Mouse (Mus musculus) cerebellum, postnatal 10 days (tissue): ENCODE results near the gene Spsb4.

ENCODE experiments used
- DNase-seq, 2 experiments: peaks; one replicate each; pipeline ENCODE4 v3.0.0; 2021; ENCODE audit warnings: mixed read lengths in 2 of 2

Gene Spsb4

GRCm38 (mm10) chr9:97015751-97016150 lies 2.9 kb downstream of the Spsb4 start:
- DNase-seq: peak; percentile 69 to 74

GRCm38 (mm10) chr9:97013698-97014097 lies 4.9 kb downstream of the Spsb4 start:
- DNase-seq: peak in 1 of 2 experiments; percentile 6

- peak in 1 of 2 experiments; percentile 45 for DNase-seq
Measured at GRCm38 (mm10) chr9:97013153-97013552, 5.5 kb downstream of the Spsb4 start.

GRCm38 (mm10) chr9:97011454-97012195 lies 7.0 kb downstream of the Spsb4 start:
- DNase-seq: peak; percentile 71 to 82

GRCm38 (mm10) chr9:97010447-97010846 lies 8.2 kb downstream of the Spsb4 start:
- DNase-seq: no peak

- no peak for DNase-seq
Measured at GRCm38 (mm10) chr9:97004726-97005125, 13.9 kb downstream of the Spsb4 start.

- DNase-seq: no peak
Measured at GRCm38 (mm10) chr9:97003173-97003572, 15.5 kb downstream of the Spsb4 start.

GRCm38 (mm10) chr9:97002654-97003053 lies 16.0 kb downstream of the Spsb4 start:
- DNase-seq: no peak

GRCm38 (mm10) chr9:97002025-97002424 lies 16.6 kb downstream of the Spsb4 start:
- DNase-seq: no peak

- no peak for DNase-seq
Measured at GRCm38 (mm10) chr9:97001458-97001857, 17.2 kb downstream of the Spsb4 start.

GRCm38 (mm10) chr9:96995717-96996116 lies 22.9 kb downstream of the Spsb4 start:
- DNase-seq: no peak

GRCm38 (mm10) chr9:96994733-96995132 lies 23.9 kb downstream of the Spsb4 start:
- no peak for DNase-seq

GRCm38 (mm10) chr9:96991118-96991517 lies 27.5 kb downstream of the Spsb4 start:
- peak; percentile 42 for DNase-seq

GRCm38 (mm10) chr9:96989389-96989990 lies 29.2 kb downstream of the Spsb4 start:
- no peak for DNase-seq

- DNase-seq: no peak
Measured at GRCm38 (mm10) chr9:96986797-96987473, 31.7 kb downstream of the Spsb4 start.

- no peak for DNase-seq
Measured at GRCm38 (mm10) chr9:96984034-96984433, 34.6 kb downstream of the Spsb4 start.

GRCm38 (mm10) chr9:96982940-96983339 lies 35.7 kb downstream of the Spsb4 start:
- no peak for DNase-seq

GRCm38 (mm10) chr9:96982351-96982750 lies 36.3 kb downstream of the Spsb4 start:
- no peak for DNase-seq

- no peak for DNase-seq
Measured at GRCm38 (mm10) chr9:96981836-96982235, 36.8 kb downstream of the Spsb4 start.

- DNase-seq: peak in 1 of 2 experiments; percentile 45
Measured at GRCm38 (mm10) chr9:96981121-96981520, 37.5 kb downstream of the Spsb4 start.

GRCm38 (mm10) chr9:96980037-96980997 lies 38.3 kb downstream of the Spsb4 start:
- peak in 1 of 2 experiments; percentile 54 for DNase-seq

GRCm38 (mm10) chr9:96979417-96980030 lies 39.1 kb downstream of the Spsb4 start:
- no peak for DNase-seq
